Mouse (Mus musculus): ENCODE data around the gene Jkamp. TPM values are rescaled to one million over a fixed set of nuclear protein-coding genes. Genes with fewer than 3 reads are reported as not detected.
"Not testable (repeated sequence)": the region's sequence is repeated elsewhere in the genome, so short reads cannot be mapped to it uniquely, and the experiment has no call there.

Jkamp gene
- 112 and 116 TPM in 2 replicates for polyA plus RNA-seq (2015; fragmentation: Nextera tagmentation; extraction: Ambion mirVana)

- Histone ChIP-seq H3K9me3 (replicated peaks) (no peaks in the 10 kb centered on the region), H3K27ac (peak within 1 kb of the TSS; percentile 94), H3K9ac (peak within 1 kb of the TSS; percentile 81), H3K27me3 (no peaks in the 10 kb centered on the region), H3K4me1 (peaks cover 38% of the 10 kb centered on the region), H3K4me3 (peak within 1 kb of the TSS; percentile 57), H3K4me2 (peak within 1 kb of the TSS; percentile 76), H3K36me3 (ENCODE audit: poor library complexity, severe bottlenecking) (peaks cover 8% of the 10 kb centered on the region)
- 2% methylated on average over 60 of the region's 60 CpGs for WGBS
- peak; percentile 97 for ATAC-seq
Observed at GRCm38 (mm10) chr12:72085329-72086165, at the start of gene Jkamp, which contains the start of gene L3hypdh. Jkamp (plus strand) TSS chr12:72085589. L3hypdh (minus strand) TSS chr12:72085439.

- 70% methylated on average over 9 of the region's 9 CpGs for WGBS
- no peaks in the 10 kb centered on the region for H3K4me1 ChIP-seq
- no peak overlapping the region for H3K27ac ChIP-seq
- ATAC-seq, result no peak
- H3K9me3 ChIP-seq (replicated peaks), result no peaks in the 10 kb centered on the region
- no peak overlapping the region for H3K4me2 ChIP-seq
- H3K36me3 ChIP-seq (ENCODE audit: poor library complexity, severe bottlenecking), result no peaks in the 10 kb centered on the region
- H3K4me3 ChIP-seq, result no peak overlapping the region
- H3K9ac ChIP-seq, result no peak overlapping the region
- H3K27me3 ChIP-seq, result no peaks in the 10 kb centered on the region
Observed at GRCm38 (mm10) chr12:72036097-72036661, 49.2 kb upstream of the Jkamp start.

GRCm38 (mm10) chr12:72037049-72037448 is 48.3 kb upstream of the Jkamp start:
- no peaks in the 10 kb centered on the region for H3K4me1 ChIP-seq
- no peaks in the 10 kb centered on the region for H3K9me3 ChIP-seq (replicated peaks)
- no peak overlapping the region for H3K27ac ChIP-seq
- no peaks in the 10 kb centered on the region for H3K27me3 ChIP-seq
- no peak overlapping the region for H3K4me2 ChIP-seq
- no peaks in the 10 kb centered on the region for H3K36me3 ChIP-seq (ENCODE audit: poor library complexity, severe bottlenecking)
- H3K4me3 ChIP-seq, result no peak overlapping the region
- no peak overlapping the region for H3K9ac ChIP-seq
- no peak for ATAC-seq
- WGBS, result 85% methylated on average over 6 of the region's 6 CpGs

GRCm38 (mm10) chr12:72038866-72039265 is 46.5 kb upstream of the Jkamp start:
- no peak overlapping the region for H3K4me3 ChIP-seq
- H3K9me3 ChIP-seq (replicated peaks), result no peaks in the 10 kb centered on the region
- H3K4me1 ChIP-seq, result no peaks in the 10 kb centered on the region
- H3K9ac ChIP-seq, result no peak overlapping the region
- H3K4me2 ChIP-seq, result no peak overlapping the region
- H3K27ac ChIP-seq, result no peak overlapping the region
- H3K36me3 ChIP-seq (ENCODE audit: poor library complexity, severe bottlenecking), result no peaks in the 10 kb centered on the region
- WGBS, result 70% methylated on average over 2 of the region's 2 CpGs
- H3K27me3 ChIP-seq, result no peaks in the 10 kb centered on the region
- ATAC-seq, result no peak

- no peaks in the 10 kb centered on the region for H3K4me1 ChIP-seq
- H3K9me3 ChIP-seq (replicated peaks), result no peaks in the 10 kb centered on the region
- H3K4me3 ChIP-seq, result no peak overlapping the region
- no peak for ATAC-seq
- no peak overlapping the region for H3K9ac ChIP-seq
- no peak overlapping the region for H3K27ac ChIP-seq
- no peaks in the 10 kb centered on the region for H3K36me3 ChIP-seq (ENCODE audit: poor library complexity, severe bottlenecking)
- WGBS, result 88% methylated on average over 8 of the region's 8 CpGs
- no peak overlapping the region for H3K4me2 ChIP-seq
- H3K27me3 ChIP-seq, result no peaks in the 10 kb centered on the region
Observed at GRCm38 (mm10) chr12:72039501-72039900, 45.9 kb upstream of the Jkamp start.

GRCm38 (mm10) chr12:72041238-72041637 is 44.2 kb upstream of the Jkamp start:
- H3K4me2 ChIP-seq, result no peak overlapping the region
- no peaks in the 10 kb centered on the region for H3K9me3 ChIP-seq (replicated peaks)
- no peak for ATAC-seq
- H3K4me1 ChIP-seq, result no peaks in the 10 kb centered on the region
- no peak overlapping the region for H3K4me3 ChIP-seq
- H3K9ac ChIP-seq, result no peak overlapping the region
- WGBS, result 96% methylated on average over 3 of the region's 3 CpGs
- no peak overlapping the region for H3K27ac ChIP-seq
- no peaks in the 10 kb centered on the region for H3K36me3 ChIP-seq (ENCODE audit: poor library complexity, severe bottlenecking)
- H3K27me3 ChIP-seq, result no peaks in the 10 kb centered on the region

GRCm38 (mm10) chr12:72047513-72047912 is 37.9 kb upstream of the Jkamp start:
- no peaks in the 10 kb centered on the region for H3K4me1 ChIP-seq
- H3K27ac ChIP-seq, result no peak overlapping the region
- no peak overlapping the region for H3K9ac ChIP-seq
- WGBS, result 4% methylated on average over 2 of the region's 2 CpGs
- H3K36me3 ChIP-seq (ENCODE audit: poor library complexity, severe bottlenecking), result no peaks in the 10 kb centered on the region
- ATAC-seq, result no peak
- H3K4me2 ChIP-seq, result no peak overlapping the region
- H3K9me3 ChIP-seq (replicated peaks), result 0 out of 2 replicates have a peak, but pooled peaks cover 8% of the 10 kb centered on the region
- H3K4me3 ChIP-seq, result no peak overlapping the region
- H3K27me3 ChIP-seq, result no peaks in the 10 kb centered on the region

GRCm38 (mm10) chr12:72050156-72050555 is 35.2 kb upstream of the Jkamp start:
- H3K9ac ChIP-seq; H3K4me2 ChIP-seq; H3K27me3 ChIP-seq; ATAC-seq; H3K4me3 ChIP-seq; H3K27ac ChIP-seq; H3K4me1 ChIP-seq; H3K36me3 ChIP-seq (ENCODE audit: poor library complexity, severe bottlenecking); H3K9me3 ChIP-seq (replicated peaks): not testable (repeated sequence)
- 87% methylated on average over 5 of the region's 5 CpGs for WGBS

- no peak overlapping the region for H3K4me2 ChIP-seq
- no peak for ATAC-seq
- H3K36me3 ChIP-seq (ENCODE audit: poor library complexity, severe bottlenecking), result no peaks in the 10 kb centered on the region
- no peak overlapping the region for H3K27ac ChIP-seq
- WGBS, result 82% methylated on average over 4 of the region's 4 CpGs
- H3K9ac ChIP-seq, result no peak overlapping the region
- H3K27me3 ChIP-seq, result no peaks in the 10 kb centered on the region
- H3K4me1 ChIP-seq, result no peaks in the 10 kb centered on the region
- no peak overlapping the region for H3K4me3 ChIP-seq
- 0 out of 2 replicates have a peak, but pooled peaks cover 10% of the 10 kb centered on the region for H3K9me3 ChIP-seq (replicated peaks)
Observed at GRCm38 (mm10) chr12:72050821-72051220, 34.6 kb upstream of the Jkamp start.

GRCm38 (mm10) chr12:72052571-72052970 is 32.8 kb upstream of the Jkamp start:
- no peaks in the 10 kb centered on the region for H3K4me1 ChIP-seq
- H3K27ac ChIP-seq, result no peak overlapping the region
- no peak for ATAC-seq
- H3K9ac ChIP-seq, result no peak overlapping the region
- no peaks in the 10 kb centered on the region for H3K27me3 ChIP-seq
- H3K4me2 ChIP-seq, result no peak overlapping the region
- 0 out of 2 replicates have a peak, but pooled peaks cover 10% of the 10 kb centered on the region for H3K9me3 ChIP-seq (replicated peaks)
- H3K36me3 ChIP-seq (ENCODE audit: poor library complexity, severe bottlenecking), result no peaks in the 10 kb centered on the region
- no peak overlapping the region for H3K4me3 ChIP-seq
- 82% methylated on average over 6 of the region's 6 CpGs for WGBS

- no peak for ATAC-seq
- no peak overlapping the region for H3K9ac ChIP-seq
- H3K4me2 ChIP-seq, result no peak overlapping the region
- H3K36me3 ChIP-seq (ENCODE audit: poor library complexity, severe bottlenecking), result no peaks in the 10 kb centered on the region
- no peak overlapping the region for H3K27ac ChIP-seq
- no peaks in the 10 kb centered on the region for H3K4me1 ChIP-seq
- 0 out of 2 replicates have a peak, but pooled peaks cover 10% of the 10 kb centered on the region for H3K9me3 ChIP-seq (replicated peaks)
- H3K4me3 ChIP-seq, result no peak overlapping the region
- no peaks in the 10 kb centered on the region for H3K27me3 ChIP-seq
- WGBS, result 42% methylated on average over 6 of the region's 6 CpGs
Observed at GRCm38 (mm10) chr12:72053303-72053702, 32.1 kb upstream of the Jkamp start.

- no peak for ATAC-seq
- Histone ChIP-seq H3K36me3 (ENCODE audit: poor library complexity, severe bottlenecking) (no peaks in the 10 kb centered on the region), H3K9me3 (replicated peaks) (0 out of 2 replicates have a peak, but pooled peaks cover 10% of the 10 kb centered on the region), H3K4me1 (no peaks in the 10 kb centered on the region), H3K9ac (no peak overlapping the region), H3K4me2 (no peak overlapping the region), H3K27ac (no peak overlapping the region), H3K27me3 (no peaks in the 10 kb centered on the region), H3K4me3 (no peak overlapping the region)
- 23% methylated on average over 6 of the region's 6 CpGs for WGBS
Observed at GRCm38 (mm10) chr12:72053851-72054250, 31.5 kb upstream of the Jkamp start.
